Mouse (Mus musculus): Measurements from ENCODE around the gene Eif2s2.

DNA sequence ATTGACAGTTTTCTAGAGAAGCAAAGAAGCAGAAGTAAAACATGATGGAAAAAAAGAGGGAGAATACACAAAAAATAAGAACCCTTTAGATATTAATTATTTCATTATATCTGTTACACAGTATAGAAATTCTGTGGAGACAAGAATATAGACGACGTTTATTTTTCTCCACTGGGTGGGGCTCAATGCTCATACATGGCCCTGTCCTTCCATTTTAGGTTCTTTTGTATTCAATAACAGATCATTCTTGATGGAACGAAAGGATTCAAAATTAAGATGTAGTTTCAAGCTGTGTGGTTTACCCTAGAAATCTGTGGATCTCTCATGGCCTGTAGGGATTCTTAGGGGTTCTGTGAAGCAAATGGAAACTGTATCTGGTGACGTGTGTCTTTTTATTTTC, 41.1 kb upstream of the Eif2s2 start:
- TF ChIP-seq CTCF (IDR thresholded peaks at IDR 0.05; ENCODE audit: control insufficient read depth, insufficient read depth, low read length) (no peak), POLR2A (IDR thresholded peaks at IDR 0.05; ENCODE audit: borderline replicate concordance, control insufficient read depth, low read depth, low read length) (no peak)
